Mouse (Mus musculus): ENCODE measurements around the gene Bahcc1. TPM values are rescaled to one million over a fixed set of nuclear protein-coding genes. Genes with fewer than 3 reads are reported as not detected.

Bahcc1 gene
- total RNA-seq, 2 experiments from 2014 or later = 19.7 to 20.6 TPM

DNA sequence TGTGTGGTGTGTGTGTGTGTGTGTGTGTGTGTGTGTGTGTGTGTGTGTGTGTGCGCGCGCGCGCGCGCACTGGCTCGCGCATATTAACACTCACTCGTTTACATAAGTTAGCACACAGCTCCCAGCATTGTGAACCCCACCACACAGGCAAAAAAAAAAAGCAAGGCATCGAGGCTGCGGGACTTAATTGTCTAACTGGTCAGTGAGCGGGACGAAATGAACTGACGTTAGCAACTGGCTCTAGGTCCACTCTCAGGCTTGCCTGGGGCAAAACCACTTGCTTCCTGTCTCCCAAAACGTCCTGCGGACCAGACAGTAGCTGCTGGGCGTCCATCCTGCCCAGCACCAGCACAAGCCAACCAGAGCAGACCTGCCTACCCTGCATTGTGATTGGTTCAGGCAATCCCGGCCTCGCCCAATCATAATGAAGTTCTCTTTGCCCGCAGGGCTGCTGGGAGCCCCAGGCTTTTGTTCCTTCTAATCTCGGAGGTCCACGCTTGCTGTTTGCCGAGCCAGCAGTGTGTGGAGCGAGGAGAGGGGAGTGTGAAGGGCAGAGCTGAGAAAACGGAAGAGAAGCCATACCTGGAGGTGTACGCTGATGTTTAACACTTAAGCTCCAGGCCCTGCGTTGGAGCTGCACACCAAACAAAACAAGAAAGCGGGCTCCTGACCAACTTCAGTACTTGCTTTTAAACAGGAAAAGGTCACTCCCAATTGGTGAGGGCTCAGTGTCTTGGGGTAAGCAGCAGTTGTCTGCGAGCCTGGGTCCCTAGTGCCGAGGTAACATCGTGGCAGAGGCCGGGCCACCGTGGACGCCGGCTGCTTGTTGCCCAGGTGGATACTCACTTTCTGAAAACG is 83.3 kb downstream of the Bahcc1 start:
- peak; percentile 93 to 95 for DNase-seq (ENCODE audit: extremely low spot score in 1 of 2, low spot score in 2 of 2)
- intact Hi-C loops (cut with DNase I) = no loop called here

DNA sequence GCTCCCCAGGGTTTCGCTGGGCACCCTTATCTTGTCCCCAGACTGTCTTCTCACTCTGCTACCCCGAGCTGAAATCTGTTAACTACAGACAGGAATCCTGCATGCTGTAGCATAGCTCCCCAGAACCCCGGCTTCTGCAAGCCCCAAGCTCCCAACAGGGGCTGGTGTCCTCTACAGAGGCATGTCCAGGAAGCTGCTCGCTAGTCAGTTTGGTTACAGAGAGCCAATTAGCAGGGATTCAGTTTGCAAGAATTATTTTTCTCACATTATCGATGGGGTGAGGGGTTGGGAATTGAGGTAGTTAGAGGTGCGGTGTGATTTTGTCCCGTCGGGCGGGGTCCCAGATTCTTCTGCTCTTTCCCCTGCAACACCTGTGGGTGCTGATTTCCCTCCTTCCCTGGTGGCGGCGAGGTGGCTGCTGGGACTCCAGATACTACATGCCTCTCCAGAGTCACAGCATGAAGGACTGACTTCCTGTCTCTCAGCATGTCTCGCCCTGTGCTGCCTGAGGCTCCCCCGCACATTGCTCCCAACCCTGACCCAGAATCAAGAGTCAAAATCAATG is 84.0 kb downstream of the Bahcc1 start:
- DNase-seq (ENCODE audit: extremely low spot score in 1 of 2, low spot score in 2 of 2) = peak in 1 of 2 experiments; percentile 52
- intact Hi-C loops (cut with DNase I) = no loop called here

DNA sequence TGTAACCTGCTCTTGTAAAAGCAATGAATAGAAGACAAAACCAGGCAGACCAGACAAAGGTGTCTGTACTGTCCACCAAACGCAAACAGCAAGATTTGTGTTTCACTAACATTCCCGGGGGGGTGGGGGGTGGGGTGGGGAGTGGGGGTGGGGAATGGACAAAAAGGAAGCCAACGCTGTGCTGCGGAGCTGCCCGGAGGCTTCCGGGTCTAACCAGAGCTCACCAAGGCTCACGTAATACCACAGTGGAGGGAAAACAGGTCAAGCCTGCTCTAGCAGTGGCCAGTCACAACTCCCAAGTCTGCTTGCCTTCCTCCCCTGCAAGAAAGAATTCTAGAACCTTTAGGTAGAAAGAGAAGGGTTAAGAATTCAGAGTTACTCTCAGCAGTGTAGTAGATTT is 84.7 kb downstream of the Bahcc1 start:
- no peak for DNase-seq (ENCODE audit: extremely low spot score in 1 of 2, low spot score in 2 of 2)
- intact Hi-C loops (cut with DNase I) = no loop called here

DNA sequence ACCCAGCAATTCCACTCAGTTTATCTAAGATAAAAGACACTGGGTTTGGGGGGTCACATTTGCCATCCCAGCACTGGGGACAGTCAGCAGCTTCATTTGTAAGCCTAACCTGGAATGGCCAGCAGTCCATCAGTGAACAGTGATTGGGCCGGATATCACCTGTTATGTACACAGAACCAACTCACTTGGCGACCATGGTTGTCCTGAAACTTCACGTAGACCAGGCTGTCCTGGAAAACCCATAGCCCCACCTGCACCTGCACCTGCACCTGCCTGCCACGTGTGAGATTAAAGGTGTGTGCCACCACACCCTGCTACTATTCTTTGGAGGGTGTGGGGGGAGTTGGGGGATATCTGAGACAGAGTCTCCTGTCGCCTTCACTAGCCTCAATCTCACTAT is 86.6 kb downstream of the Bahcc1 start:
- intact Hi-C loops (cut with DNase I) = no loop called here
- DNase-seq (ENCODE audit: extremely low spot score in 1 of 2, low spot score in 2 of 2) = no peak

DNA sequence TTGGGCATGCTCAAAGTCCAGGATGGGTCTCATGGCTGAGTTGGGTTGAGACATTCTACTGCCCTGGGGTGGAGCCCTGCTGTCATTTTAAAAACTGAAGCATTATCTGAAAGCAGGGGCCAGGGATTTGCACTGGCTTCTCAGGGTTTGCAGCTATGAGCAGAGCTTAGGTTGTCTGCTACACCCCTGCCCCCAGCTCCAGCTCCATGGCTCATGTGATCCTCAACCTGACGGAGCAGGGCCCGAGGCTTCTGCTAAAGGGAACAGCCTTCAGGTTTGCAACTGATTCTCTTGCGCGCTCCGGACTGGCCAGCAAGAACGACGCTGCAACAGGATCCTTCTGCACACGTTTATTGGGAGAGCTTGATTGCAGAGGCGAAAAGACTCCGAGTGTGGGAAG is 87.4 kb downstream of the Bahcc1 start:
- intact Hi-C loops (cut with DNase I) = no loop called here
- DNase-seq (ENCODE audit: extremely low spot score in 1 of 2, low spot score in 2 of 2) = no peak

DNA sequence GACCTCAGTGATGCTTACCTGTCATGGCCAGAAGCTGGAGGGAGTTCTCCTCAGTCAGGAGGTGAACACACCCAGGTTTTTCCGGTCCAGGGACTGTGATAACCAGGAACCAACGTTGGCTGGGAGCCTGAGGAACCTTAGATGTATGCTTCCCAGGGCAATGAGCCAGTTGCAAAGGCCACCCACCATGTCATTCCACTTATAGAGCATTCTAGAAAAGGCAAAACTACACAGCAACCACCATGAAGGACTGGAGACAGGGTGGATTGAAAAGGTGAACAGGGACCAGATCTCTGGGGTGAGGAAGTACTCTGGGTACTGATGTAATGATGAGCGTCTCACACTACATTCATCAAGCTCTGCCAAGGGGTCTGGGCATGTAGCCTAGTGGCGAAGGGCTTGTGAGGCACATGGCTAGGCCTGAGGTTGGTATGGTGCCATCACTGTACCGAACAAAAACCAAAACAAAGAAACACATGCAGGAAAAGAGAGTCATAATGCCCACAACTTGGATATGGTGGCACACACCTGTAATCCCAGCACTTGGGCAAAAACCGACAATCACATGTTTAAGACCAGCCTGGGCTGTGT is 102.8 kb downstream of the Bahcc1 start:
- DNase-seq (ENCODE audit: extremely low spot score in 1 of 2, low spot score in 2 of 2) = no peak
- intact Hi-C loops (cut with DNase I) = no loop called here

DNA sequence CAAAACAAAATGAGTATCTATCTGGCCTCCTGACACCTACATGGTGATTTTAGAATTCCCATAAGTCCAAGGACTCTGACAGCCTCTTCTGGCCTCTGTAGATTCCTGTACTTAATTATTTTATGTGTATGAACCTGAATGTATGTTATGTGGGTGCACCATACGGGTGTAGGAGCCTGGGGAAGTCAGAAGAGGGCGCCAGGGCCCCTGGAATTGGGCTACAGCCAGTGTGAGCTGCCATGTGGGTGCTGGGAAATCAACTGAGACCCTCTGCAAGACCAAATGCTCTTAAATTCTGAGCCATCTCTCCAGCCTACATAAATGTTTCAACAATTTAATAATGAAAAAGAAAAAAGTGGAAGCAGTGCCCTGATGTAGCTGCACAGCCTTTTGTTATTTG is 104.7 kb downstream of the Bahcc1 start:
- DNase-seq (ENCODE audit: extremely low spot score in 1 of 2, low spot score in 2 of 2) = no peak
- intact Hi-C loops (cut with DNase I) = no loop called here

DNA sequence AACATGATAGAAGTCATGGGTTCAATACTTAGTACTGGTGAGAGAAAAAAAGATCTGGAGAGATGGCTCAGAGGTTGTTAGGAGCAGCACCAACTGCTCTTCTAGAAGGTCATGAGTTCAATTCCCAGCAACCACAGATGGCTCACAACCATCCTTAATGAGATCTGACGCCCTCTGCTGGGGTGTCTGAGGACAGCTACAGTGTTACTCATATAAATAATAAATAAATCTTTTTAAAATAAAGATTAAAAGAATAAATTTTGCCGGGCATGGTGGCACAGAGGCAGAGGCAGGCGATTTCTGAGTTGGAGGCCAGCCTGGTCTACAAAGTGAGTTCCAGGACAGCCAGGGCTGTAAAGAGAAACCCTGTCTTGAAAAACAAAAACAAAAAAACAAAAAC is 106.0 kb downstream of the Bahcc1 start:
- intact Hi-C loops (cut with DNase I) = no loop called here
- no peak for DNase-seq (ENCODE audit: extremely low spot score in 1 of 2, low spot score in 2 of 2)

DNA sequence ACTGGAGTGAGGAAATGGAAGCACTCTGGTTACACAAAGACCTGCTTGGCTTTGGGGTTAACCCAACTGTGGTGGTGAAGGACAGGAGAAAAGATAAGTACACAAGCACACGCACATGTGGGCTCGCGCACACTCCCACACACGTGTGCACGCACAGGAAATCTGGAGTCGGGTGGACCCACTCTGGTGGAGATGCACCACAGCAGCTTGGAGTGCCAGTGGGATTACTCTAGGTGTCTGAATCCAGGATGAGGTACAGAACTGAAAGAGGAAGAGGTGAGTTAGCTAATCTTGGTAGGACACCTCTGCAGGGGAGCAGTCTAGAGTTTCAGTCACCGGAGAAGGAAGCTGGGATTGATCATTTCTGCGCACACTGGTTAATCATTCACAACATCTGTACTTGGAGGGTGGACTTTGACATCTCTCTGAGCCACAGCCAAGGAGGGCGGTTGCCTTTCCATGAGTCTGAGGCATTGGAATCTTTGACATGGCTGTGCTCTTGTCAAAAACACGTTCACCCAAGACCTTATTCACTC is 107.3 kb downstream of the Bahcc1 start:
- intact Hi-C loops (cut with DNase I) = no loop called here

DNA sequence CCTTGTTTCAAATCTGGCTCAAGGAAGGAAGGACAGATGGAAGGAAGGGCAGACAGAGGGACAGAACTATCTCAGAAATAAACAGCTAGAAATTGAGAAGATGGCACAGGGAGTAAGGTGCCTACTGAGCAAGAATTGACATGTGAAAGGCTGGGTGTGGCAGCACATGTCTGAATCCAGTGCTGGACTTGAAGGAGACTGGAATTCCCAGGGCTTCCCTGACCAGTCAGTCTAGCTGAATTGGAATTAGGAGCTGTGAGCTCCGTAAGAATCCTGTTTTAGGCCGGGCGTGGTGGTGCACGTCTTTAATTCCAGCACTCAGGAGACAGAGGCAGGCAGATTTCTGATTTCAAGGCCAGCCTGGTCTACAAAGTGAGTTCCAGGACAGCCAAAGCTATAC is 108.9 kb downstream of the Bahcc1 start:
- DNase-seq (ENCODE audit: extremely low spot score in 1 of 2, low spot score in 2 of 2) = no peak
- intact Hi-C loops (cut with DNase I) = no loop called here

More for the DNA sequence above, 107.3 kb downstream of the Bahcc1 start:
- no peak for DNase-seq (ENCODE audit: extremely low spot score in 1 of 2, low spot score in 2 of 2)

Small RNA genes within 50 kb of the gene (microRNA-seq; reads per million reads assigned to microRNA genes)
- not detected for gene Gm47297

Other genes with a start within 250 kb of the Bahcc1 start
- 100 to 1,000 TPM; 136 to 153 TPM for gene Aatk, start 185.8 kb upstream of the Bahcc1 start, total RNA-seq (2021)
- 10 to 100 TPM; 37.1 to 38.2 TPM for gene Cep131, start 146.1 kb upstream of the Bahcc1 start, total RNA-seq (2021)
- gene Tepsin, start 134.2 kb upstream of the Bahcc1 start, total RNA-seq (2021) = 10 to 100 TPM; 17.5 to 21.4 TPM
- 10 to 100 TPM; 28.6 to 32.9 TPM for gene Ndufaf8, start 134.0 kb upstream of the Bahcc1 start, total RNA-seq (2021)
- 100 to 1,000 TPM; 107 to 118 TPM for gene Slc38a10, start 81.6 kb upstream of the Bahcc1 start, total RNA-seq (2021)
- 1,000 to 10,000 TPM; 2,375 to 2,523 TPM for gene Actg1, start 115.6 kb downstream of the Bahcc1 start, total RNA-seq (2021)
- not detected for gene Fscn2, start 128.6 kb downstream of the Bahcc1 start, total RNA-seq (2021)
- gene Faap100, start 145.8 kb downstream of the Bahcc1 start, total RNA-seq (2021) = 10 to 100 TPM; 59.2 to 64.4 TPM
- gene Nploc4, start 204.8 kb downstream of the Bahcc1 start, total RNA-seq (2021) = 10 to 100 TPM; 63.1 to 70.3 TPM
- not detected for gene Tspan10, start 209.7 kb downstream of the Bahcc1 start, total RNA-seq (2021)
- gene Pde6g, start 220.6 kb downstream of the Bahcc1 start, total RNA-seq (2021) = under 1 TPM; 0.24 to 0.34 TPM
- 10 to 100 TPM; 10.6 to 13.8 TPM for gene Oxld1, start 225.1 kb downstream of the Bahcc1 start, total RNA-seq (2021)
- 10 to 100 TPM; 16.8 to 20.8 TPM for gene Ccdc137, start 225.2 kb downstream of the Bahcc1 start, total RNA-seq (2021)
- 10 to 100 TPM; 60.9 to 61.0 TPM for gene Arl16, start 234.7 kb downstream of the Bahcc1 start, total RNA-seq (2021)